11 mouse cellular contexts compared by ENCODE assay signal in genomic region chr2:120446373-120446772, GRCm38 (mm10). TPM values are rescaled to one million over a fixed set of nuclear protein-coding genes. Genes with fewer than 3 reads are reported as not detected.
DNase-seq lines count a peak whose midpoint lies in the region; ATAC-seq and TF ChIP-seq lines count a peak whose summit lies in the region.
"Had no signal": no experiment of that assay in that cellular context is flagged by ENCODE, and none has a peak within 500 bp of the region (broad histone marks: within the 10 kb centered on the region; RNA-seq: fewer than 3 reads in every experiment).

No protein-coding gene starts in this region.

- no peak overlapping the region for H3K27ac ChIP-seq in heart, embryonic 12.5 days (ENCODE audit: poor library complexity, severe bottlenecking)
- H3K27ac ChIP-seq in heart, adult 2 months = no peak overlapping the region
- peak overlapping the region; percentile 68 for H3K27ac ChIP-seq in MEL (ENCODE audit: control insufficient read depth, low read depth, low read length)
- H3K27ac ChIP-seq in liver, postnatal 0 days (ENCODE audit: low read depth) = peak overlapping the region; percentile 49; the same call in 1 of the 2 replicates
- no peak overlapping the region for H3K27ac ChIP-seq in hindbrain, embryonic 14.5 days
- no peak overlapping the region for H3K27ac ChIP-seq in layer of hippocampus, adult 2 months
- H3K27ac ChIP-seq: embryonic facial prominence, embryonic 15.5 days had no signal

- no peak overlapping the region for H3K4me2 ChIP-seq in heart, embryonic 12.5 days
- peak overlapping the region; percentile 24; the same call in 1 of the 2 replicates for H3K4me2 ChIP-seq in liver, postnatal 0 days (ENCODE audit: low read depth, low read length)
- no peak overlapping the region for H3K4me2 ChIP-seq in hindbrain, embryonic 14.5 days (replicated peaks)
- H3K4me2 ChIP-seq: embryonic facial prominence, embryonic 15.5 days had no signal

- TF ChIP-seq EP300 in heart, adult 2 months (IDR thresholded peaks at IDR 0.05; ENCODE audit: insufficient read depth, low read depth, low read length) = no peak
- TF ChIP-seq EP300 in MEL (IDR thresholded peaks at IDR 0.05; ENCODE audit: low read depth in 1 of 2, low read length in 2 of 2) = peak; percentile 69 to 85
- no peak for TF ChIP-seq EP300 in liver, postnatal 0 days (IDR thresholded peaks at IDR 0.05; ENCODE audit: low read depth)

- peaks cover 8% of the 10 kb centered on the region; the same call in 1 of the 2 replicates for H3K4me1 ChIP-seq in heart, embryonic 12.5 days (replicated peaks)
- no peaks in the 10 kb centered on the region for H3K4me1 ChIP-seq in heart, adult 2 months (ENCODE audit: control insufficient read depth, insufficient read depth, low read length)
- H3K4me1 ChIP-seq in MEL (ENCODE audit: control insufficient read depth in 1 of 2, insufficient read depth in 2 of 2, low read length in 2 of 2) = peaks cover 4 to 7% of the 10 kb centered on the region in 2 experiments; a peak in 2 of 4 replicates
- H3K4me1 ChIP-seq in liver, postnatal 0 days (ENCODE audit: insufficient read depth) = no peaks in the 10 kb centered on the region
- no peaks in the 10 kb centered on the region for H3K4me1 ChIP-seq in hindbrain, embryonic 14.5 days (replicated peaks; ENCODE audit: control insufficient read depth, insufficient read depth, low read length)
- H3K4me1 ChIP-seq: embryonic facial prominence, embryonic 15.5 days had no signal

- H3K79me2 ChIP-seq in heart, adult 2 months (replicated peaks; ENCODE audit: control insufficient read depth, insufficient read depth, low read length) = no peaks in the 10 kb centered on the region
- no peaks in the 10 kb centered on the region for H3K79me2 ChIP-seq in MEL (ENCODE audit: control insufficient read depth, insufficient read depth, low read length, poor library complexity)

- 46% methylated on average over 10 of the region's 10 CpGs for WGBS in heart, embryonic 12.5 days
- 45% methylated on average over 10 of the region's 10 CpGs for WGBS in heart, adult 2 months
- WGBS in liver, postnatal 0 days (ENCODE audit: insufficient replicate concordance) = 37% methylated on average over 10 of the region's 10 CpGs
- WGBS in hindbrain, embryonic 14.5 days = 90% methylated on average over 10 of the region's 10 CpGs

- no peak overlapping the region for H3K9ac ChIP-seq in heart, embryonic 12.5 days
- no peak overlapping the region for H3K9ac ChIP-seq in heart, adult 2 months (ENCODE audit: low read depth, low read length)
- H3K9ac ChIP-seq in MEL (ENCODE audit: control insufficient read depth, low read depth, low read length, poor library complexity, severe bottlenecking) = peak overlapping the region; percentile 56
- no peak overlapping the region for H3K9ac ChIP-seq in liver, postnatal 0 days (replicated peaks)
- no peak overlapping the region for H3K9ac ChIP-seq in hindbrain, embryonic 14.5 days
- H3K9ac ChIP-seq: embryonic facial prominence, embryonic 15.5 days had no signal

- no peaks in the 10 kb centered on the region for H3K9me3 ChIP-seq in heart, embryonic 12.5 days (replicated peaks)
- no peaks in the 10 kb centered on the region for H3K9me3 ChIP-seq in MEL (replicated peaks; ENCODE audit: insufficient read depth, low read length)
- H3K9me3 ChIP-seq in liver, postnatal 0 days (ENCODE audit: low read length) = no peaks in the 10 kb centered on the region
- no peaks in the 10 kb centered on the region for H3K9me3 ChIP-seq in hindbrain, embryonic 14.5 days (ENCODE audit: control insufficient read depth, low read length)
- H3K9me3 ChIP-seq: embryonic facial prominence, embryonic 15.5 days had no signal

- no peaks in the 10 kb centered on the region for H3K36me3 ChIP-seq in heart, embryonic 12.5 days
- H3K36me3 ChIP-seq in heart, adult 2 months (ENCODE audit: control insufficient read depth, insufficient read depth, low read length) = no peaks in the 10 kb centered on the region
- peaks cover 0 to 10% of the 10 kb centered on the region in 2 experiments; a peak in 2 of 4 replicates for H3K36me3 ChIP-seq in MEL (ENCODE audit: control insufficient read depth in 1 of 2, insufficient read depth in 2 of 2, low read length in 2 of 2)
- 0 out of 2 replicates have a peak, but pooled peaks cover 4% of the 10 kb centered on the region for H3K36me3 ChIP-seq in liver, postnatal 0 days (replicated peaks; ENCODE audit: insufficient read depth, low read length)
- H3K36me3 ChIP-seq in hindbrain, embryonic 14.5 days (replicated peaks; ENCODE audit: control insufficient read depth, insufficient read depth) = no peaks in the 10 kb centered on the region
- H3K36me3 ChIP-seq: embryonic facial prominence, embryonic 15.5 days had no signal

- no peak overlapping the region for H3K4me3 ChIP-seq in heart, embryonic 12.5 days
- H3K4me3 ChIP-seq in heart, adult 2 months = no peak overlapping the region
- peak overlapping the region; percentile 26 to 28; a peak in 3 of 4 replicates for H3K4me3 ChIP-seq in MEL (ENCODE audit: control insufficient read depth in 1 of 2, insufficient read depth in 1 of 2, low read depth in 2 of 2, low read length in 2 of 2)
- no peak overlapping the region for H3K4me3 ChIP-seq in liver, postnatal 0 days (ENCODE audit: low read depth, low read length)
- no peak overlapping the region for H3K4me3 ChIP-seq in hindbrain, embryonic 14.5 days (replicated peaks; ENCODE audit: low read length)
- H3K4me3 ChIP-seq in layer of hippocampus, adult 2 months = no peak overlapping the region
- H3K4me3 ChIP-seq: embryonic facial prominence, embryonic 15.5 days had no signal

- no peak for TF ChIP-seq CTCF in heart, adult 2 months (IDR thresholded peaks at IDR 0.05)
- TF ChIP-seq CTCF in MEL (IDR thresholded peaks at IDR 0.05 in 2 of 3, conservative IDR thresholded peaks at IDR 0.05 in 1 of 3; ENCODE audit: control insufficient read depth in 1 of 3, insufficient read depth in 1 of 3, low read depth in 2 of 3, low read length in 3 of 3, poor library complexity in 1 of 3, severe bottlenecking in 1 of 3) = no peak
- no peak for TF ChIP-seq CTCF in liver, postnatal 0 days (IDR thresholded peaks at IDR 0.05; ENCODE audit: low read depth)
- TF ChIP-seq CTCF in layer of hippocampus, adult 2 months (conservative IDR thresholded peaks at IDR 0.05) = no peak

- H3K27me3 ChIP-seq in heart, embryonic 12.5 days (replicated peaks) = no peaks in the 10 kb centered on the region
- H3K27me3 ChIP-seq in heart, adult 2 months (ENCODE audit: control insufficient read depth, insufficient read depth, low read length) = no peaks in the 10 kb centered on the region
- no peaks in the 10 kb centered on the region for H3K27me3 ChIP-seq in MEL (ENCODE audit: control insufficient read depth in 1 of 2, insufficient read depth in 2 of 2, low read length in 2 of 2)
- no peaks in the 10 kb centered on the region for H3K27me3 ChIP-seq in liver, postnatal 0 days (ENCODE audit: insufficient read depth, low read length)
- no peaks in the 10 kb centered on the region for H3K27me3 ChIP-seq in hindbrain, embryonic 14.5 days (ENCODE audit: control insufficient read depth, insufficient read depth, low read length)
- H3K27me3 ChIP-seq: embryonic facial prominence, embryonic 15.5 days had no signal

- no peak for DNase-seq in heart, adult 2 months
- peak; percentile 95 for DNase-seq in MEL (ENCODE audit: low read depth, low spot score)
- peak; percentile 39 for DNase-seq in liver, postnatal 0 days
- no peak for DNase-seq in hindbrain, embryonic 14.5 days (ENCODE audit: low spot score)
- no peak for DNase-seq in T-cell, adult 2 months (ENCODE audit: low spot score)
- DNase-seq in layer of hippocampus, adult 2 months (ENCODE audit: low spot score in 2 of 2) = no peak
- DNase-seq: adrenal gland, postnatal 25 days; cerebellum, adult 8-10 months had no signal

- TF ChIP-seq POLR2A in heart, adult 2 months (IDR thresholded peaks at IDR 0.05; ENCODE audit: insufficient read depth, low read depth, low read length) = no peak
- peak; percentile 29 to 35; a peak in 1 of 4 replicates for TF ChIP-seq POLR2A in MEL (IDR thresholded peaks at IDR 0.05; ENCODE audit: control insufficient read depth in 1 of 2, insufficient read depth in 1 of 2, low read depth in 1 of 2, low read length in 2 of 2, poor library complexity in 1 of 2)

- intact Hi-C loops in heart, adult 2 months (cut with DNase I) = no loop called here

- TF ChIP-seq RAD21 in MEL (IDR thresholded peaks at IDR 0.05; ENCODE audit: low read depth, low read length) = no peak

- peak; percentile 73; the same call in 1 of the 2 replicates for ATAC-seq in heart, embryonic 12.5 days (ENCODE audit: insufficient number of reproducible peaks, low FRiP score)
- peak; percentile 78 for ATAC-seq in erythroblast, adult 5-6 weeks (replicated peaks; ENCODE audit: low FRiP score, poor library complexity, severe bottlenecking)
- ATAC-seq in liver, postnatal 0 days = peak; percentile 90
- ATAC-seq in hindbrain, embryonic 14.5 days (ENCODE audit: low FRiP score) = no peak

RNA-seq across cellular contexts. Expression of gene Capn3, which starts 9.4 kb away (rescaled TPM):
- 3.9 and 6.1 TPM in 2 replicates for polyA plus RNA-seq in heart, embryonic 12.5 days (2016; fragmentation: Nextera tagmentation; extraction: Ambion mirVana)
- total RNA-seq in heart, adult 2 months (2021) = 1 to 10 TPM; 1.5 to 1.9 TPM
- polyA plus RNA-seq in heart, adult 2 months (2012; rRNA removed) = 2.6 and 3.0 TPM in 2 replicates
- total RNA-seq in MEL (2012; rRNA removed) = not detected in 2 replicates
- not detected for polyA plus RNA-seq in MEL (2012; ENCODE audit: insufficient read depth in 1 of 2, insufficient read length in 2 of 2, low read depth in 1 of 2, low replicate concordance in 2 of 2, missing spikeins in 1 of 2)
- total RNA-seq in erythroblast, adult 5-6 weeks (2015; ENCODE audit: low replicate concordance) = not detected in 2 replicates
- 0.51 TPM in 1 of 2 replicates, not detected in the other for total RNA-seq in erythroblast, adult 5-6 weeks (2017; ENCODE audit: low replicate concordance)
- 4.7 and 4.9 TPM in 2 replicates for polyA plus RNA-seq in liver, postnatal 0 days (2015; fragmentation: Nextera tagmentation; extraction: Ambion mirVana)
- 0.64 and 1.7 TPM in 2 replicates for polyA plus RNA-seq in hindbrain, embryonic 14.5 days (2014; fragmentation: Nextera tagmentation; extraction: Ambion mirVana)
- 10 to 100 TPM; 19.8 to 20.9 TPM for total RNA-seq in layer of hippocampus, adult 2 months (2021)

RNA-seq across cellular contexts. Expression of gene Tmem87a, which starts 42.5 kb away (rescaled TPM):
- polyA plus RNA-seq in heart, embryonic 12.5 days (2016; fragmentation: Nextera tagmentation; extraction: Ambion mirVana) = 6.6 and 7.2 TPM in 2 replicates
- 10 to 100 TPM; 15.4 to 17.6 TPM for total RNA-seq in heart, adult 2 months (2021)
- 7.6 and 12.2 TPM in 2 replicates for polyA plus RNA-seq in heart, adult 2 months (2012; rRNA removed)
- 26.0 and 28.0 TPM in 2 replicates for total RNA-seq in MEL (2012; rRNA removed)
- 10 to 100 TPM in 1 of 2 experiments, not detected in 1; 23.9 TPM for polyA plus RNA-seq in MEL (2012; ENCODE audit: insufficient read depth in 1 of 2, insufficient read length in 2 of 2, low read depth in 1 of 2, low replicate concordance in 2 of 2, missing spikeins in 1 of 2)
- total RNA-seq in erythroblast, adult 5-6 weeks (2015; ENCODE audit: low replicate concordance) = 7.1 and 16.3 TPM in 2 replicates
- 19.2 and 19.7 TPM in 2 replicates for total RNA-seq in erythroblast, adult 5-6 weeks (2017; ENCODE audit: low replicate concordance)
- polyA plus RNA-seq in liver, postnatal 0 days (2015; fragmentation: Nextera tagmentation; extraction: Ambion mirVana) = 2.9 and 3.2 TPM in 2 replicates
- polyA plus RNA-seq in hindbrain, embryonic 14.5 days (2014; fragmentation: Nextera tagmentation; extraction: Ambion mirVana) = 8.9 and 10.6 TPM in 2 replicates
- 10 to 100 TPM; 41.0 to 43.4 TPM for total RNA-seq in layer of hippocampus, adult 2 months (2021)

RNA-seq across cellular contexts. Expression of gene Ganc, which starts 42.7 kb away (rescaled TPM):
- polyA plus RNA-seq in heart, embryonic 12.5 days (2016; fragmentation: Nextera tagmentation; extraction: Ambion mirVana) = 10.6 and 10.7 TPM in 2 replicates
- total RNA-seq in heart, adult 2 months (2021) = 10 to 100 TPM; 22.0 to 24.5 TPM
- polyA plus RNA-seq in heart, adult 2 months (2012; rRNA removed) = 14.3 and 20.3 TPM in 2 replicates
- 2.0 and 3.1 TPM in 2 replicates for total RNA-seq in MEL (2012; rRNA removed)
- polyA plus RNA-seq in MEL (2012; ENCODE audit: insufficient read depth in 1 of 2, insufficient read length in 2 of 2, low read depth in 1 of 2, low replicate concordance in 2 of 2, missing spikeins in 1 of 2) = 1 to 10 TPM in 1 of 2 experiments, not detected in 1; 4.4 TPM
- total RNA-seq in erythroblast, adult 5-6 weeks (2015; ENCODE audit: low replicate concordance) = 3.8 and 5.2 TPM in 2 replicates
- total RNA-seq in erythroblast, adult 5-6 weeks (2017; ENCODE audit: low replicate concordance) = 5.2 and 22.6 TPM in 2 replicates
- 6.8 and 8.2 TPM in 2 replicates for polyA plus RNA-seq in liver, postnatal 0 days (2015; fragmentation: Nextera tagmentation; extraction: Ambion mirVana)
- polyA plus RNA-seq in hindbrain, embryonic 14.5 days (2014; fragmentation: Nextera tagmentation; extraction: Ambion mirVana) = 7.9 and 8.7 TPM in 2 replicates
- 10 to 100 TPM; 12.6 to 14.8 TPM for total RNA-seq in layer of hippocampus, adult 2 months (2021)

Comparison
In these comparisons a context has a peak if more than half of its experiments do, and no peak if none do; other contexts are left out.
1. H3K27ac ChIP-seq: peak in MEL (single experiment) and liver, postnatal 0 days (single experiment); none in heart, embryonic 12.5 days (single experiment), heart, adult 2 months (single experiment), hindbrain, embryonic 14.5 days (single experiment) and layer of hippocampus, adult 2 months (single experiment).
2. H3K4me3 ChIP-seq: peak in MEL (2 of 2); none in heart, embryonic 12.5 days (single experiment), heart, adult 2 months (single experiment), liver, postnatal 0 days (single experiment), hindbrain, embryonic 14.5 days (single experiment) and layer of hippocampus, adult 2 months (single experiment).
3. DNase-seq: peak in MEL (single experiment) and liver, postnatal 0 days (single experiment); none in heart, adult 2 months (0 of 2), hindbrain, embryonic 14.5 days (single experiment), T-cell, adult 2 months (single experiment) and layer of hippocampus, adult 2 months (0 of 2).